Mouse (Mus musculus) midbrain, postnatal 0 days (tissue): ENCODE data around the gene Clpsl2. TPM values are rescaled to one million over a fixed set of nuclear protein-coding genes. Genes with fewer than 3 reads are reported as not detected.

ENCODE experiments used
- ATAC-seq: fragments of 200-750 bp; cut with Nextera tagmentation; 2 replicates; pipeline ENCODE4 v1.8.0; 2017; ENCODE audit warnings: moderate number of reproducible peaks, mild to moderate bottlenecking, moderate TSS enrichment, moderate library complexity; ENCODE audit not compliant: low FRiP score
- DNase-seq: peaks from one replicate; pipeline ENCODE4 v3.0.0-alpha.2; 2015; ENCODE audit warnings: low spot score
- H3K27ac ChIP-seq: fragments of 300-500 bp; sonication (generic); 2 replicates; pipeline ENCODE4 v1.5.1; 2014; ENCODE audit warnings: low read depth, mild to moderate bottlenecking, low read length, mixed read lengths
- H3K27me3 ChIP-seq: fragments of 300-500 bp; sonication (generic); 2 replicates; pipeline ENCODE4 v1.6.1; 2014; ENCODE audit warnings: low read length, control low read depth, mixed read lengths; ENCODE audit not compliant: insufficient read depth
- H3K36me3 ChIP-seq: fragments of 300-500 bp; sonication (generic); 2 replicates; pipeline ENCODE4 v1.6.1; 2014; ENCODE audit warnings: low read length, control low read depth, mixed read lengths; ENCODE audit not compliant: insufficient read depth
- H3K4me1 ChIP-seq: fragments of 300-500 bp; sonication (generic); 2 replicates; pipeline ENCODE4 v1.6.1; 2014; ENCODE audit warnings: mild to moderate bottlenecking, control low read depth, antibody characterized with exemption, low read length, mixed read lengths; ENCODE audit not compliant: insufficient read depth
- H3K4me2 ChIP-seq: fragments of 300-500 bp; sonication (generic); 2 replicates; pipeline ENCODE4 v1.6.1; 2014; ENCODE audit warnings: low read depth, mild to moderate bottlenecking, low read length, mixed read lengths; ENCODE audit not compliant: poor library complexity, severe bottlenecking
- H3K4me3 ChIP-seq: fragments of 300-500 bp; sonication (generic); 2 replicates; pipeline ENCODE4 v1.5.1; 2014; ENCODE audit warnings: low read depth, mild to moderate bottlenecking, low read length, moderate library complexity
- H3K9ac ChIP-seq: fragments of 300-500 bp; sonication (generic); replicated peaks from 2 replicates; pipeline ENCODE4 v1.6.1; 2014; ENCODE audit warnings: mild to moderate bottlenecking, low read length, moderate library complexity, mixed read lengths; ENCODE audit not compliant: poor library complexity, severe bottlenecking
- H3K9me3 ChIP-seq: fragments of 300-500 bp; sonication (generic); 2 replicates; pipeline ENCODE4 v1.6.1; 2016; ENCODE audit warnings: low read length, control low read depth
- CTCF ChIP-seq: IDR thresholded peaks from 2 replicates; pipeline ENCODE4 v1.5.1; 2016; ENCODE audit warnings: antibody characterized with exemption, mild to moderate bottlenecking
- WGBS: fragments of 180-500 bp; shearing (Covaris S2); extraction: QIAGEN DNeasy Blood & Tissue Kit; methylation state at CpG from one replicate; pipeline ENCODE4 v1.1.7; 2014; 5-methylcytosine and 5-hydroxymethylcytosine counted together
- polyA plus RNA-seq: library from polyadenylated mRNA; unstranded; fragments of >200 nt; fragmentation: Nextera tagmentation; extraction: Ambion mirVana; gene quantifications from 2 replicates; pipeline ENCODE4 v1.2.1, GENCODE M21; 2015
- total RNA-seq: library from RNA; depleted of rRNA; stranded (reverse); fragments of >200 nt; gene quantifications from 2 replicates; pipeline ENCODE4 v1.2.3, GENCODE M21; 2014; rRNA removed

The Clpsl2 gene
- total RNA-seq: not detected in 2 replicates
- polyA plus RNA-seq: not detected in 2 replicates

- Histone ChIP-seq H3K27ac (no peak within 1 kb of the TSS), H3K9me3 (no peaks in the 10 kb centered on the region), H3K4me1 (no peaks in the 10 kb centered on the region), H3K4me2 (no peak within 1 kb of the TSS), H3K27me3 (no peaks in the 10 kb centered on the region), H3K9ac (no peak within 1 kb of the TSS), H3K4me3 (no peak within 1 kb of the TSS), H3K36me3 (no peaks in the 10 kb centered on the region)
- 77% methylated on average over 14 of the region's 14 CpGs for WGBS
- DNase-seq (no peak), ATAC-seq (no peak)
- no peak for TF ChIP-seq CTCF
Observed at GRCm38 (mm10) chr17:28549111-28549510, at the start of gene Clpsl2. Gene Clpsl2 (plus strand): TSS chr17:28549411.

GRCm38 (mm10) chr17:28500465-28500864, 48.7 kb upstream of the Clpsl2 start:
- Histone ChIP-seq H3K9ac (no peak overlapping the region), H3K36me3 (no peaks in the 10 kb centered on the region), H3K4me1 (no peaks in the 10 kb centered on the region), H3K4me3 (no peak overlapping the region), H3K4me2 (no peak overlapping the region), H3K27ac (no peak overlapping the region), H3K27me3 (no peaks in the 10 kb centered on the region), H3K9me3 (no peaks in the 10 kb centered on the region)
- no peak for TF ChIP-seq CTCF
- 79% methylated on average over 3 of the region's 3 CpGs for WGBS
- no peak for ATAC-seq
- DNase-seq: no peak

GRCm38 (mm10) chr17:28502196-28502821, 46.9 kb upstream of the Clpsl2 start:
- Histone ChIP-seq H3K36me3 (no peaks in the 10 kb centered on the region), H3K4me1 (no peaks in the 10 kb centered on the region), H3K9ac (no peak overlapping the region), H3K4me3 (no peak overlapping the region), H3K27ac (no peak overlapping the region), H3K27me3 (no peaks in the 10 kb centered on the region), H3K4me2 (no peak overlapping the region), H3K9me3 (no peaks in the 10 kb centered on the region)
- DNase-seq: no peak
- TF ChIP-seq CTCF: no peak
- WGBS: 72% methylated on average over 7 of the region's 7 CpGs
- ATAC-seq: no peak

GRCm38 (mm10) chr17:28504182-28504581, 45.0 kb upstream of the Clpsl2 start:
- no peak for ATAC-seq
- H3K9me3 ChIP-seq: no peaks in the 10 kb centered on the region
- H3K27me3 ChIP-seq: no peaks in the 10 kb centered on the region
- no peak overlapping the region for H3K4me3 ChIP-seq
- 84% methylated on average over 6 of the region's 6 CpGs for WGBS
- no peak for TF ChIP-seq CTCF
- no peaks in the 10 kb centered on the region for H3K36me3 ChIP-seq
- H3K27ac ChIP-seq: no peak overlapping the region
- no peak overlapping the region for H3K4me2 ChIP-seq
- H3K9ac ChIP-seq: no peak overlapping the region
- no peaks in the 10 kb centered on the region for H3K4me1 ChIP-seq
- DNase-seq: no peak

- no peak overlapping the region for H3K27ac ChIP-seq
- WGBS: 91% methylated on average over 4 of the region's 4 CpGs
- no peak overlapping the region for H3K9ac ChIP-seq
- H3K36me3 ChIP-seq: no peaks in the 10 kb centered on the region
- no peak for DNase-seq
- TF ChIP-seq CTCF: no peak
- H3K4me1 ChIP-seq: no peaks in the 10 kb centered on the region
- no peak overlapping the region for H3K4me2 ChIP-seq
- no peak overlapping the region for H3K4me3 ChIP-seq
- H3K27me3 ChIP-seq: 0 out of 2 replicates have a peak, but pooled peaks cover 2% of the 10 kb centered on the region
- H3K9me3 ChIP-seq: no peaks in the 10 kb centered on the region
- no peak for ATAC-seq
Observed at GRCm38 (mm10) chr17:28505591-28505990, 43.6 kb upstream of the Clpsl2 start.

- Histone ChIP-seq H3K27ac (no peak overlapping the region), H3K4me3 (no peak overlapping the region), H3K4me1 (no peaks in the 10 kb centered on the region), H3K27me3 (0 out of 2 replicates have a peak, but pooled peaks cover 7% of the 10 kb centered on the region), H3K36me3 (no peaks in the 10 kb centered on the region), H3K9me3 (no peaks in the 10 kb centered on the region), H3K4me2 (no peak overlapping the region), H3K9ac (no peak overlapping the region)
- ATAC-seq (no peak), DNase-seq (no peak)
- WGBS: 25% methylated on average over 5 of the region's 5 CpGs
- TF ChIP-seq CTCF: no peak
Observed at GRCm38 (mm10) chr17:28506895-28507294, 42.3 kb upstream of the Clpsl2 start.
